Comparison of ENCODE assay signal across 20 mouse cellular contexts in the genomic region with DNA sequence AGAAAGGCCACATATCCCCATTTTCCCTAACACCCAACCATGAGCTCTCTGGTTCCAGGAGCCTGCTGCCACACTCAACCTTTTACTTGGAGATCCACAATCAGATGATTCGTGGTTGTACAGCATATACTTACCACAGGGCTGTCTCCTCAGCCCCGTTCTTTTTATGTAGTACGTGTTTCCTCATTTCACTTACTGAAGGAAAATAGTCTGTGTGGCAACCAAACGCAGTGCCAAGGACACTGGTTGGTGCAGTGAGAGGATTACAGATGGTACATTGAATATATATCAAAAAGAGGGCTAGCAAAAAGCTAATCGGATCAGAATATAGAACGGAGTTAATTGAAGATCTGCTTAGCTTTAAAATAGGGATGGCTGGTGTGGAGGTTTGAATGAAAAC.
"Had no signal": no experiment of that assay in that cellular context is flagged by ENCODE, and none has a peak within 500 bp of the region (broad histone marks: within the 10 kb centered on the region; RNA-seq: fewer than 3 reads in every experiment).

No protein-coding gene starts in this region.

- DNase-seq: kidney, adult 2 months; kidney, postnatal 25 days; liver; lung, adult 2 months; lung, postnatal 14 days; lung, postnatal 4 days; midbrain, embryonic 14.5 days; right cerebral cortex, adult 18-20 months; right cerebral cortex, postnatal 25 days; thymus, adult 2 months; thymus, postnatal 14 days; thymus, postnatal 4 days had no signal

- ATAC-seq: liver, embryonic 12.5 days had no signal

- H3K4me2 ChIP-seq: limb, embryonic 13.5 days; liver, embryonic 12.5 days; liver, embryonic 15.5 days; midbrain, embryonic 11.5 days; neural tube, embryonic 12.5 days; neural tube, embryonic 15.5 days had no signal

- H3K9ac ChIP-seq: limb, embryonic 13.5 days; liver, embryonic 12.5 days; liver, embryonic 15.5 days; neural tube, embryonic 12.5 days; neural tube, embryonic 15.5 days had no signal

- H3K4me1 ChIP-seq: limb, embryonic 10.5 days; limb, embryonic 13.5 days; liver, embryonic 12.5 days; liver, embryonic 15.5 days; neural tube, embryonic 12.5 days; neural tube, embryonic 15.5 days had no signal

- H3K27me3 ChIP-seq: limb, embryonic 13.5 days; liver, embryonic 12.5 days; liver, embryonic 15.5 days; neural tube, embryonic 12.5 days; neural tube, embryonic 15.5 days had no signal

- H3K36me3 ChIP-seq: limb, embryonic 10.5 days; limb, embryonic 13.5 days; liver, embryonic 12.5 days; liver, embryonic 15.5 days; neural tube, embryonic 12.5 days; neural tube, embryonic 15.5 days had no signal

- H3K4me3 ChIP-seq: limb, embryonic 10.5 days; limb, embryonic 13.5 days; liver, embryonic 12.5 days; liver, embryonic 15.5 days; neural tube, embryonic 12.5 days; neural tube, embryonic 15.5 days had no signal

- H3K9me3 ChIP-seq: limb, embryonic 10.5 days; limb, embryonic 13.5 days; liver, embryonic 12.5 days; liver, embryonic 15.5 days; neural tube, embryonic 12.5 days; neural tube, embryonic 15.5 days had no signal

- H3K27ac ChIP-seq: kidney, postnatal 0 days; limb, embryonic 10.5 days; limb, embryonic 13.5 days; liver, embryonic 12.5 days; liver, embryonic 15.5 days; neural tube, embryonic 12.5 days; neural tube, embryonic 15.5 days had no signal
